ENCODE assay signal across 11 mouse cellular contexts in the genomic region with DNA sequence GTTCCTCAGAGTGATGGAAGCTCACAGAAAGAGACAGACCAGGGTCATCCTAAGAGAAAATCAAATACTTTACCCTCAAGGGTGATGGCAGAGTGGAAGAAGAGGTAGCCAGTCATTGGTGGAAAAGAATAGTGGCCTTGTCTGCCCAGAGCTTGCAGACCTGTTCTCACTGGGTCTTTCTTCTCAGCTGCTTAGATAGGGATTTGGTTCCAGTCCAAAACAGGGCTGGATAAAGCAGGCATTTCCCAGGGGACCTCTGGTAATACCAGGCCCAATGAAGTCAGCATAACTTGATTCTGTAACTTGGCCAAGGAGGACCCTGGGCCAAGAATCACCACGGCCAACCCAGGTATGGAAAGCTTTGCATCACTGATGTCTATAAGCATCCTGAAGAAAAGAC.
DNase-seq lines count a peak whose midpoint lies in the region; ATAC-seq and TF ChIP-seq lines count a peak whose summit lies in the region.
"Had no signal": no experiment of that assay in that cellular context is flagged by ENCODE, and none has a peak within 500 bp of the region (broad histone marks: within the 10 kb centered on the region; RNA-seq: fewer than 3 reads in every experiment).

No protein-coding gene starts in this region.

- 52% methylated on average over 1 of the region's 1 CpGs for WGBS in heart, embryonic 11.5 days (ENCODE audit: insufficient replicate concordance)
- 63% methylated on average over 1 of the region's 1 CpGs for WGBS in lung, embryonic 14.5 days

- no peak for TF ChIP-seq CTCF in lung, embryonic 14.5 days (IDR thresholded peaks at IDR 0.05; ENCODE audit: low read depth)

- intact Hi-C loops in heart, postnatal 10 days (cut with DNase I), result no loop called here

- DNase-seq in adrenal gland, adult 2 months, result peak; percentile 5
- DNase-seq in adrenal gland, adult 18-20 months (ENCODE audit: low spot score in 2 of 2), result no peak
- DNase-seq in heart, adult 8-10 months (ENCODE audit: low spot score), result peak; percentile 31
- DNase-seq in lung, embryonic 14.5 days, result peak; percentile 9
- no peak for DNase-seq in lung, postnatal 36 days
- DNase-seq in heart, postnatal 10 days, result peak; percentile 34 to 54
- no peak for DNase-seq in embryo, embryonic 10 days (ENCODE audit: low spot score)

- H3K27ac ChIP-seq in heart, embryonic 11.5 days (ENCODE audit: low read depth, low read length), result no peak overlapping the region
- H3K27ac ChIP-seq in lung, embryonic 14.5 days (ENCODE audit: low read depth), result 0 out of 2 replicates have a peak overlapping the region, but pooled peaks have one; percentile 69
- H3K27ac ChIP-seq: forebrain, embryonic 10.5 days; liver, embryonic 15.5 days; midbrain, embryonic 15.5 days had no signal

- H3K9ac ChIP-seq in heart, embryonic 11.5 days (ENCODE audit: low read depth, low read length), result no peak overlapping the region
- no peak overlapping the region for H3K9ac ChIP-seq in lung, embryonic 14.5 days
- H3K9ac ChIP-seq: liver, embryonic 15.5 days; midbrain, embryonic 15.5 days had no signal

- H3K9me3 ChIP-seq in heart, embryonic 11.5 days (replicated peaks; ENCODE audit: control insufficient read depth, low read length), result no peaks in the 10 kb centered on the region
- H3K9me3 ChIP-seq in lung, embryonic 14.5 days (ENCODE audit: low read depth, low read length), result no peaks in the 10 kb centered on the region
- H3K9me3 ChIP-seq: forebrain, embryonic 10.5 days; liver, embryonic 15.5 days; midbrain, embryonic 15.5 days had no signal

- no peaks in the 10 kb centered on the region for H3K27me3 ChIP-seq in heart, embryonic 11.5 days (ENCODE audit: control insufficient read depth, insufficient read depth, low read length)
- no peaks in the 10 kb centered on the region for H3K27me3 ChIP-seq in lung, embryonic 14.5 days (ENCODE audit: insufficient read depth, low read length)
- H3K27me3 ChIP-seq: liver, embryonic 15.5 days; midbrain, embryonic 15.5 days had no signal

- no peak overlapping the region for H3K4me2 ChIP-seq in heart, embryonic 11.5 days
- H3K4me2 ChIP-seq in lung, embryonic 14.5 days, result no peak overlapping the region
- H3K4me2 ChIP-seq: liver, embryonic 15.5 days; midbrain, embryonic 15.5 days had no signal

- H3K4me1 ChIP-seq in heart, embryonic 11.5 days (ENCODE audit: control insufficient read depth, insufficient read depth, low read length), result peaks cover 17% of the 10 kb centered on the region
- 0 out of 2 replicates have a peak, but pooled peaks cover 3% of the 10 kb centered on the region for H3K4me1 ChIP-seq in lung, embryonic 14.5 days (ENCODE audit: insufficient read depth)
- H3K4me1 ChIP-seq: liver, embryonic 15.5 days; midbrain, embryonic 15.5 days had no signal

- H3K4me3 ChIP-seq in heart, embryonic 11.5 days (ENCODE audit: low read depth, low read length), result no peak overlapping the region
- H3K4me3 ChIP-seq in lung, embryonic 14.5 days (ENCODE audit: low read depth, low read length), result no peak overlapping the region
- H3K4me3 ChIP-seq: forebrain, embryonic 10.5 days; liver, embryonic 15.5 days; midbrain, embryonic 15.5 days had no signal

- ATAC-seq in heart, embryonic 11.5 days (replicated peaks; ENCODE audit: insufficient number of reproducible peaks, low FRiP score, low TSS enrichment), result no peak
- no peak for ATAC-seq in lung, embryonic 14.5 days (ENCODE audit: insufficient read depth)
- ATAC-seq: midbrain, embryonic 15.5 days had no signal

- no peaks in the 10 kb centered on the region for H3K36me3 ChIP-seq in heart, embryonic 11.5 days (ENCODE audit: control insufficient read depth, insufficient read depth, low read length)
- no peaks in the 10 kb centered on the region for H3K36me3 ChIP-seq in lung, embryonic 14.5 days (ENCODE audit: insufficient read depth)
- H3K36me3 ChIP-seq: forebrain, embryonic 10.5 days; liver, embryonic 15.5 days; midbrain, embryonic 15.5 days had no signal

Comparison
In these comparisons a context has a peak if more than half of its experiments do, and no peak if none do; other contexts are left out.
1. DNase-seq: peak in adrenal gland, adult 2 months (single experiment), heart, adult 8-10 months (single experiment), lung, embryonic 14.5 days (single experiment) and heart, postnatal 10 days (2 of 2); none in adrenal gland, adult 18-20 months (0 of 2), lung, postnatal 36 days (single experiment) and embryo, embryonic 10 days (single experiment).